ENCODE assay signal across 16 mouse cellular contexts in genomic region chr4:53567065-53567464, GRCm38 (mm10).
"Had no signal": no experiment of that assay in that cellular context is flagged by ENCODE, and none has a peak within 500 bp of the region (broad histone marks: within the 10 kb centered on the region; RNA-seq: fewer than 3 reads in every experiment).

No protein-coding gene starts in this region.

- H3K27ac ChIP-seq: liver, embryonic 12.5 days; liver, embryonic 14.5 days; lung, embryonic 15.5 days; midbrain, embryonic 10.5 days; midbrain, embryonic 12.5 days; neural tube, embryonic 12.5 days had no signal

- H3K36me3 ChIP-seq: midbrain, embryonic 10.5 days; neural tube, embryonic 12.5 days had no signal

- H3K9ac ChIP-seq: liver, embryonic 12.5 days; liver, embryonic 14.5 days; lung, embryonic 15.5 days; midbrain, embryonic 12.5 days; neural tube, embryonic 12.5 days had no signal

- H3K9me3 ChIP-seq: liver, embryonic 12.5 days; lung, embryonic 15.5 days; midbrain, embryonic 10.5 days; midbrain, embryonic 12.5 days; neural tube, embryonic 12.5 days had no signal

- ATAC-seq: liver, embryonic 12.5 days; midbrain, embryonic 16.5 days had no signal

- H3K4me2 ChIP-seq: liver, embryonic 12.5 days; lung, embryonic 15.5 days; midbrain, embryonic 12.5 days; neural tube, embryonic 12.5 days had no signal

- DNase-seq: lung, adult 18-20 months; lung, postnatal 10 days; lung, postnatal 4 days; midbrain, embryonic 14.5 days; right cerebral cortex, postnatal 14 days; thymus, adult 18-20 months; thymus, postnatal 14 days; thymus, postnatal 36 days had no signal

- H3K27me3 ChIP-seq: liver, embryonic 12.5 days; lung, embryonic 15.5 days; midbrain, embryonic 12.5 days; neural tube, embryonic 12.5 days had no signal

- H3K4me3 ChIP-seq: liver, embryonic 12.5 days; lung, embryonic 15.5 days; midbrain, embryonic 10.5 days; midbrain, embryonic 12.5 days; myocyte; neural tube, embryonic 12.5 days had no signal

- H3K4me1 ChIP-seq: liver, embryonic 12.5 days; lung, embryonic 15.5 days; neural tube, embryonic 12.5 days had no signal
